Mouse (Mus musculus): Measurements from ENCODE around the gene Hist1h2bb. TPM values are rescaled to one million over a fixed set of nuclear protein-coding genes. Genes with fewer than 3 reads are reported as not detected.

Gene Hist1h2bb
- polyA plus RNA-seq, 1 experiment = 12.1 TPM

- Histone ChIP-seq H3K36me3 (ENCODE audit: control insufficient read depth) (peaks cover 4% of the 10 kb centered on the region), H3K4me3 (replicated peaks) (peak overlapping the region; percentile 68), H3K9me3 (ENCODE audit: control insufficient read depth, low read length) (no peaks in the 10 kb centered on the region), H3K4me1 (ENCODE audit: control insufficient read depth) (peaks cover 70% of the 10 kb centered on the region), H3K27me3 (ENCODE audit: control insufficient read depth) (no peaks in the 10 kb centered on the region)
- TF ChIP-seq GATA1 (IDR thresholded peaks at IDR 0.05; ENCODE audit: low read length) (no peak), TAL1 (IDR thresholded peaks at IDR 0.05; ENCODE audit: low read length) (no peak)
These were observed 6.2 kb downstream of the Hist1h2bb start for GRCm38 (mm10) chr13:23752742-23753172.

- peaks cover 4% of the 10 kb centered on the region for H3K36me3 ChIP-seq (ENCODE audit: control insufficient read depth)
- peak overlapping the region; percentile 68 for H3K4me3 ChIP-seq (replicated peaks)
- H3K9me3 ChIP-seq (ENCODE audit: control insufficient read depth, low read length) = no peaks in the 10 kb centered on the region
- no peaks in the 10 kb centered on the region for H3K27me3 ChIP-seq (ENCODE audit: control insufficient read depth)
- peaks cover 70% of the 10 kb centered on the region for H3K4me1 ChIP-seq (ENCODE audit: control insufficient read depth)
- TF ChIP-seq TAL1 (IDR thresholded peaks at IDR 0.05; ENCODE audit: low read length) (no peak), GATA1 (IDR thresholded peaks at IDR 0.05; ENCODE audit: low read length) (no peak)
These were observed 7.0 kb downstream of the Hist1h2bb start for GRCm38 (mm10) chr13:23753314-23754078.

GRCm38 (mm10) chr13:23755000-23755399 is 8.5 kb downstream of the Hist1h2bb start:
- no peaks in the 10 kb centered on the region for H3K27me3 ChIP-seq (ENCODE audit: control insufficient read depth)
- H3K9me3 ChIP-seq (ENCODE audit: control insufficient read depth, low read length) = no peaks in the 10 kb centered on the region
- peaks cover 3% of the 10 kb centered on the region for H3K36me3 ChIP-seq (ENCODE audit: control insufficient read depth)
- H3K4me1 ChIP-seq (ENCODE audit: control insufficient read depth) = peaks cover 70% of the 10 kb centered on the region
- TF ChIP-seq TAL1 (IDR thresholded peaks at IDR 0.05; ENCODE audit: low read length) (no peak), GATA1 (IDR thresholded peaks at IDR 0.05; ENCODE audit: low read length) (peak; percentile 81)
- no peak overlapping the region for H3K4me3 ChIP-seq (replicated peaks)

GRCm38 (mm10) chr13:23756790-23757189 is 10.3 kb downstream of the Hist1h2bb start, which contains the start of gene Hist1h4b:
TSS of gene Hist1h4b (plus strand) at chr13:23757013.
- TF ChIP-seq TAL1 (IDR thresholded peaks at IDR 0.05; ENCODE audit: low read length) (no peak), GATA1 (IDR thresholded peaks at IDR 0.05; ENCODE audit: low read length) (no peak)
- peaks cover 72% of the 10 kb centered on the region for H3K4me1 ChIP-seq (ENCODE audit: control insufficient read depth)
- H3K27me3 ChIP-seq (ENCODE audit: control insufficient read depth) = no peaks in the 10 kb centered on the region
- H3K36me3 ChIP-seq (ENCODE audit: control insufficient read depth) = peaks cover 2% of the 10 kb centered on the region
- H3K9me3 ChIP-seq (ENCODE audit: control insufficient read depth, low read length) = no peaks in the 10 kb centered on the region
- peak within 1 kb of the TSS; percentile 63 for H3K4me3 ChIP-seq (replicated peaks)

- no peaks in the 10 kb centered on the region for H3K27me3 ChIP-seq (ENCODE audit: control insufficient read depth)
- H3K4me1 ChIP-seq (ENCODE audit: control insufficient read depth) = peaks cover 73% of the 10 kb centered on the region
- TF ChIP-seq TAL1 (IDR thresholded peaks at IDR 0.05; ENCODE audit: low read length) (no peak), GATA1 (IDR thresholded peaks at IDR 0.05; ENCODE audit: low read length) (no peak)
- H3K36me3 ChIP-seq (ENCODE audit: control insufficient read depth) = peaks cover 2% of the 10 kb centered on the region
- peak overlapping the region; percentile 63 for H3K4me3 ChIP-seq (replicated peaks)
- H3K9me3 ChIP-seq (ENCODE audit: control insufficient read depth, low read length) = no peaks in the 10 kb centered on the region
These were observed 10.8 kb downstream of the Hist1h2bb start for GRCm38 (mm10) chr13:23757211-23757773.

- H3K27me3 ChIP-seq (ENCODE audit: control insufficient read depth) = no peaks in the 10 kb centered on the region
- peak overlapping the region; percentile 63 for H3K4me3 ChIP-seq (replicated peaks)
- no peak for TF ChIP-seq TAL1 (IDR thresholded peaks at IDR 0.05; ENCODE audit: low read length)
- no peak for TF ChIP-seq GATA1 (IDR thresholded peaks at IDR 0.05; ENCODE audit: low read length)
- H3K36me3 ChIP-seq (ENCODE audit: control insufficient read depth) = peaks cover 2% of the 10 kb centered on the region
- no peaks in the 10 kb centered on the region for H3K9me3 ChIP-seq (ENCODE audit: control insufficient read depth, low read length)
- H3K4me1 ChIP-seq (ENCODE audit: control insufficient read depth) = peaks cover 79% of the 10 kb centered on the region
These were observed 11.4 kb downstream of the Hist1h2bb start for GRCm38 (mm10) chr13:23757921-23758320.

- Histone ChIP-seq H3K9me3 (ENCODE audit: control insufficient read depth, low read length) (no peaks in the 10 kb centered on the region), H3K4me1 (ENCODE audit: control insufficient read depth) (peaks cover 84% of the 10 kb centered on the region), H3K4me3 (replicated peaks) (peak overlapping the region; percentile 64), H3K27me3 (ENCODE audit: control insufficient read depth) (no peaks in the 10 kb centered on the region), H3K36me3 (ENCODE audit: control insufficient read depth) (peaks cover 2% of the 10 kb centered on the region)
- TF ChIP-seq GATA1 (IDR thresholded peaks at IDR 0.05; ENCODE audit: low read length) (no peak), TAL1 (IDR thresholded peaks at IDR 0.05; ENCODE audit: low read length) (no peak)
These were observed 12.8 kb downstream of the Hist1h2bb start for GRCm38 (mm10) chr13:23759251-23759771.

- H3K4me3 ChIP-seq (replicated peaks) = peak overlapping the region; percentile 64
- no peaks in the 10 kb centered on the region for H3K9me3 ChIP-seq (ENCODE audit: control insufficient read depth, low read length)
- TF ChIP-seq TAL1 (IDR thresholded peaks at IDR 0.05; ENCODE audit: low read length) (no peak), GATA1 (IDR thresholded peaks at IDR 0.05; ENCODE audit: low read length) (no peak)
- peaks cover 89% of the 10 kb centered on the region for H3K4me1 ChIP-seq (ENCODE audit: control insufficient read depth)
- peaks cover 2% of the 10 kb centered on the region for H3K36me3 ChIP-seq (ENCODE audit: control insufficient read depth)
- H3K27me3 ChIP-seq (ENCODE audit: control insufficient read depth) = no peaks in the 10 kb centered on the region
These were observed 13.3 kb downstream of the Hist1h2bb start for GRCm38 (mm10) chr13:23759916-23760239.

- Histone ChIP-seq H3K27me3 (ENCODE audit: control insufficient read depth) (no peaks in the 10 kb centered on the region), H3K4me3 (replicated peaks) (peak overlapping the region; percentile 64), H3K4me1 (ENCODE audit: control insufficient read depth) (peaks cover 87% of the 10 kb centered on the region), H3K36me3 (ENCODE audit: control insufficient read depth) (peaks cover 2% of the 10 kb centered on the region; the same call in 1 of the 2 replicates), H3K9me3 (ENCODE audit: control insufficient read depth, low read length) (no peaks in the 10 kb centered on the region)
- no peak for TF ChIP-seq GATA1 (IDR thresholded peaks at IDR 0.05; ENCODE audit: low read length)
- TF ChIP-seq TAL1 (IDR thresholded peaks at IDR 0.05; ENCODE audit: low read length) = no peak
These were observed 13.9 kb downstream of the Hist1h2bb start for GRCm38 (mm10) chr13:23760240-23760971.

Measured in erythroblast, embryonic 14.5 days (primary cell).